Mouse (Mus musculus) embryonic facial prominence, embryonic 14.5 days (tissue): ENCODE data around the gene Dmd. TPM values are rescaled to one million over a fixed set of nuclear protein-coding genes. Genes with fewer than 3 reads are reported as not detected.

Experiments used
- ATAC-seq: fragments of 200-750 bp; cut with Nextera tagmentation; 2 replicates; pipeline ENCODE4 v1.8.0; 2017; ENCODE audit warnings: low read depth, moderate number of reproducible peaks, moderate TSS enrichment
- DNase-seq: peaks from one replicate; pipeline ENCODE4 v3.0.0-alpha.2; 2015; ENCODE audit warnings: low spot score
- H3K27ac ChIP-seq: fragments of 300-500 bp; sonication (generic); replicated peaks from 2 replicates; pipeline ENCODE4 v1.5.1; 2014; ENCODE audit warnings: low read depth, mild to moderate bottlenecking, low read length, moderate library complexity
- H3K27me3 ChIP-seq: fragments of 300-500 bp; sonication (generic); replicated peaks from 2 replicates; pipeline ENCODE4 v1.6.1; 2014; ENCODE audit warnings: low read length; ENCODE audit not compliant: control insufficient read depth, insufficient read depth
- H3K36me3 ChIP-seq: fragments of 300-500 bp; sonication (generic); 2 replicates; pipeline ENCODE4 v1.6.1; 2014; ENCODE audit warnings: low read length, mixed read lengths; ENCODE audit not compliant: control insufficient read depth, insufficient read depth
- H3K4me1 ChIP-seq: fragments of 300-500 bp; sonication (generic); 2 replicates; pipeline ENCODE4 v1.6.1; 2014; ENCODE audit warnings: antibody characterized with exemption, low read length; ENCODE audit not compliant: control insufficient read depth, insufficient read depth
- H3K4me2 ChIP-seq: fragments of 300-500 bp; sonication (generic); 2 replicates; pipeline ENCODE4 v1.6.1; 2014; ENCODE audit warnings: low read depth, mild to moderate bottlenecking, low read length, moderate library complexity, mixed read lengths
- H3K4me3 ChIP-seq: fragments of 300-500 bp; sonication (generic); 2 replicates; pipeline ENCODE4 v1.5.1; 2014; ENCODE audit warnings: low read depth, mild to moderate bottlenecking, low read length
- H3K9ac ChIP-seq: fragments of 300-500 bp; sonication (generic); 2 replicates; pipeline ENCODE4 v1.6.1; 2014; ENCODE audit warnings: low read depth, mild to moderate bottlenecking, low read length, moderate library complexity, mixed read lengths
- H3K9me3 ChIP-seq: fragments of 300-500 bp; sonication (generic); 2 replicates; pipeline ENCODE4 v1.6.1; 2016; ENCODE audit warnings: low read length; ENCODE audit not compliant: control insufficient read depth
- WGBS: fragments of 180-500 bp; shearing (Covaris S2); extraction: QIAGEN DNeasy Blood & Tissue Kit; methylation state at CpG from one replicate; pipeline ENCODE4 v1.1.7; 2014; 5-methylcytosine and 5-hydroxymethylcytosine counted together
- polyA plus RNA-seq: library from polyadenylated mRNA; unstranded; fragments of >200 nt; fragmentation: Nextera tagmentation; extraction: Ambion mirVana; gene quantifications from 2 replicates; pipeline ENCODE4 v1.2.1, GENCODE M21; 2014

The Dmd gene
- polyA plus RNA-seq, 1 experiment from 2014 or later, result 27.5 TPM

DNA sequence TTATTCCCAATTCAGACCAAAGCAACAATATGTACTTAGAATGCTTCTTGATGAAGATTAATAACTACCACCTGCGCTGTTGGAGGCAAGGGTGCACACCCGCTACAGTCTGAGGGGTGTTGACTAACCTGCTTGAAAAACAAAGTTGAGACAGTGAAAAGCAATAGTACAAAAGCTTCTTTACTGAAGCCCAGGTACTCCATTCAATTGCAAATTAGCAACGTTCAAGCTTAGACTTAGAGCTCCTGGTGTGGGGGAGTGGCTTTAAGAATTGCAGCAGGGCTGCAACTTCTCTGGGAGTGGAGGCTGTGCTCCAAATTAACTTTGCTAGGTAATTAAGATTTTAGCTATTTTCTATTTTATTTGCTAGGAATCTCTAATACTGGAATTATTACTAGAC, 1495.3 kb downstream of the Dmd start:
- no peak overlapping the region for H3K27ac ChIP-seq
- no peak for DNase-seq
- H3K36me3 ChIP-seq, result no peaks in the 10 kb centered on the region
- H3K9ac ChIP-seq, result no peak overlapping the region
- WGBS, result 49% methylated on average over 3 of the region's 3 CpGs
- no peak overlapping the region for H3K4me3 ChIP-seq
- no peak for ATAC-seq
- no peak overlapping the region for H3K4me2 ChIP-seq
- H3K27me3 ChIP-seq, result no peaks in the 10 kb centered on the region
- no peaks in the 10 kb centered on the region for H3K4me1 ChIP-seq
- no peaks in the 10 kb centered on the region for H3K9me3 ChIP-seq

DNA sequence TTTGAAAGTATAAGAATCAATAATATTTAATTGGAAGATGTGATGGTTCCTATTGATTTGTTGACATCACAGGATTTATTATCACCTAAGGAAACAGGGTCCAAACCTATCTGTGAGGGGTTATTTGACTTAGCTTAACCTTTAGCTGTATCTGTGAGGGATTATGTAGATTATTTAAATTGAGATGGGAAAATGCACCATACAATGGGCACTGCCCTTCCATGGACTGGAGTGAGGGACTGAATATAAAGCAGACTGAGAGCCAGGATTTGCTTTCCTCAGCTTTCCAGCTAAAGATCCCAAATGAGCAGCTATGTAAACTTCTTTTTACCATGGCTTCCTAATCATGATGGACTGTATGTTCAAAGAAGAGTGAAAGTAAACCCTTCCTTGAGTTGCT, 1496.0 kb downstream of the Dmd start:
- Histone ChIP-seq H3K4me2 (no peak overlapping the region), H3K9me3 (no peaks in the 10 kb centered on the region), H3K4me3 (no peak overlapping the region), H3K4me1 (no peaks in the 10 kb centered on the region), H3K27ac (no peak overlapping the region), H3K9ac (no peak overlapping the region), H3K27me3 (no peaks in the 10 kb centered on the region), H3K36me3 (no peaks in the 10 kb centered on the region)
- ATAC-seq (no peak), DNase-seq (no peak)

DNA sequence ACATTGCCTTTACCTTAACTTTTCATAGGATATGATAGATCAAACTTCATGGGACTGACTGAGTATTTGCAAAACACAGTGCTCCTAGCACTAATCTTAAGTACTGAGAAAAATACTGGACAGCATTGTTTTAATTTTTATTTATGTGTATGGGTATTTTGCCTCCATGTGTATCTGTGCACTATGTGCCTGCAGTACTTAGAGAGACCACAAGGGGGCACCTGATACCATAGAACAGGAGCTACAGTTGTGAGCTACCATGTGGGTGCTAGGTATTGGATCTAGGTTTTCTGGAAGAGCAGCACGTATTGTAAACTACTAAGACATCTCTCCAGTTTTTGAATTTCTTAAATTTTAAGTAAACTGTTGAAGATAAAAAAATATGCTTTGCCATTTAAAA, 1505.8 kb downstream of the Dmd start:
- Histone ChIP-seq H3K27ac (no peak overlapping the region), H3K27me3 (no peaks in the 10 kb centered on the region), H3K9ac (no peak overlapping the region), H3K4me1 (no peaks in the 10 kb centered on the region), H3K4me2 (no peak overlapping the region), H3K9me3 (no peaks in the 10 kb centered on the region), H3K4me3 (no peak overlapping the region), H3K36me3 (no peaks in the 10 kb centered on the region)
- WGBS, result 78% methylated on average over 1 of the region's 1 CpGs
- ATAC-seq, result no peak
- DNase-seq, result no peak

DNA sequence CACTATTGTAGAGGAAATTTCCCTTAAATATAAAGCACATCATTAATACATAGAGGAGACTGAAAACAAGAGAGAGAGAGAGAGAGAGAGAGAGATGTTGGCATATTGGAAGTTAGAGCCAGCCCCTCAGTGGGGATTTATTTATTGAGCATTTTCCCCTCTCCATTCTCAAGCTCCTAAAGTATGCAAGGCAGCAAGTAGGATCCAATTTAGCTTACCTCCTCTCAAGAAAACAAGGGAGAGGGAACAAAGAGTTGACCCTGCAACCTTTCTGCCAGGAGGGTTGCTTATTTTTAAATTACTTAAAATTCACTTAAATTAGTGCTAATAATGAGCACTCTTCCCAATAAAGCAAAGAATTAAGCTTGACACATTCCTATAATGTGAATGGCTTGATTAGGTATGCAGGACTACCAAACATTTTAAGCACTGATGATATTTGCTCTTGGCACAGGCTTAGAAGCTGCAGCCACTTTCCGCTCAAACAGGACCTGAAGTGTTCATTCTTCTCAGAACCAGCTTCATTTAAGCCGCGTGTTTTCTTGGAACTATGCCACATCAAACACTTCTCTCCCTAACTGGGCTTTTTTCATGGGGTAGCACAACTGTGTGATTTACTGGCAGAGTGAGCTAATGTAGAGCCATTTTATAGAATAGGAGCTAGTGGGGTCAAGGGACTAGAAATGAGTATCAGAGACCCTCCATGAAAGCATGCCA, 1566.1 kb downstream of the Dmd start:
- Histone ChIP-seq H3K4me3 (no peak overlapping the region), H3K9ac (no peak overlapping the region), H3K4me1 (no peaks in the 10 kb centered on the region), H3K36me3 (no peaks in the 10 kb centered on the region), H3K9me3 (no peaks in the 10 kb centered on the region), H3K27me3 (no peaks in the 10 kb centered on the region), H3K4me2 (no peak overlapping the region), H3K27ac (no peak overlapping the region)
- 60% methylated on average over 3 of the region's 3 CpGs for WGBS
- no peak for ATAC-seq
- DNase-seq, result peak; percentile 35

DNA sequence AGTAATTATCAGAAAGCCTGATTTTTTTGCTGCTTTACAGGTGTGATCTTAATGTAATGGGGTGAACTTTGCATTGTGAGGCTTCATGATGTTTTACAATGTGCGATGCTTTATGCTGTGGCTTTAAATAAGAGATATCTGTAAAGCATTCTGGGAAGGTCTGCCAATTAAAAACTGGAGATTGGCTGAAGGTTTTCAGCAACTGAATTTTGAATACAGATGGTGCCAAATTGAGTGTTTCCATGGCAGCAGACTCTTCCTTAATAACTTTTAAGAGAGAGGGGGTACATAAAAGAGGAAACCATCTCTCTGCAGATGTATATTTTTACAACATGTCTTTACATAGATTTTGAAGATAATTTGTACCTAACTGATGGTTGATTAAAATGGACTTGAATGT, 1603.3 kb downstream of the Dmd start:
- no peaks in the 10 kb centered on the region for H3K27me3 ChIP-seq
- no peaks in the 10 kb centered on the region for H3K9me3 ChIP-seq
- H3K9ac ChIP-seq, result no peak overlapping the region
- no peak overlapping the region for H3K4me2 ChIP-seq
- DNase-seq, result no peak
- no peaks in the 10 kb centered on the region for H3K4me1 ChIP-seq
- H3K4me3 ChIP-seq, result no peak overlapping the region
- no peak overlapping the region for H3K27ac ChIP-seq
- no peaks in the 10 kb centered on the region for H3K36me3 ChIP-seq
- 88% methylated on average over 1 of the region's 1 CpGs for WGBS
- ATAC-seq, result no peak

DNA sequence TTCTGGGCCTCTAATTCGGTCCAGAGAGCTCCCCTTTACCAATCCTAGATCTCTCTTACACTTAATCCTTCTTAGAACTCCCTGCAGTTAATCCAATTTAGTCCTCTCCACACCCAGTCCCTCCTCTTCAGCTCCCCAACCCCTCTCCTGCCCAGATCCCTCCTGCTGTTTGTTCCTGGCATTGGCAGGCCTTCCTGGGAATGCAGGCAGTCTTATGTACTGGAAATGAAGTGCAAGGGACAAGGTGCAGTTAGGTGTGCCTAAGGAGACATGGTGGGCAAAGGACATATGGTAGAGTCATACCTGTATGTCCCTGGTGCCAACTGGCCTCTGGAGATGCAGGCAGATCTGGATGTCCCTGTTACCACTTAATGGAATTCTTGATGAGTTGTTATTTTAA, 1604.8 kb downstream of the Dmd start:
- 12% methylated on average over 1 of the region's 1 CpGs for WGBS
- no peak for ATAC-seq
- Histone ChIP-seq H3K9ac (no peak overlapping the region), H3K27me3 (no peaks in the 10 kb centered on the region), H3K4me3 (no peak overlapping the region), H3K9me3 (no peaks in the 10 kb centered on the region), H3K4me1 (no peaks in the 10 kb centered on the region), H3K4me2 (no peak overlapping the region), H3K27ac (no peak overlapping the region), H3K36me3 (no peaks in the 10 kb centered on the region)
- DNase-seq, result no peak

DNA sequence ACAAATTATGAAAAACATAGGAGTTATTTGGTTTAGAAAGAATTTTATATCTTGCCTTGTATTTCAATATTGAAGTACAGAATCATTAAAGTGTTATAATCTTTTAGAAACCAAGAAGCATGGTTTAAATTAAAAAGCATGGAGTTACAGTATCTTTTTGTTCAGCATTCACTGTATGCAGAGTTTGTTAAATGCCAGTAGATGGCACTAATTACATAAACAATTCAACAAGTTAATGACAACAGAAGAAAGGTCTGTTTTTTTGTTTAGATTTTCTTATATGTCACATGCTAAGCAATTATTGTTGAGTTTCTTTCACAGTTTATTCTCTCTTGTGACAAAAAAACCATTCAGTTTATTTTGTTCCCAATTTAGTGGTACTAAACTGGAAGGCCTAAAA, 1649.8 kb downstream of the Dmd start:
- no peaks in the 10 kb centered on the region for H3K9me3 ChIP-seq
- H3K36me3 ChIP-seq, result no peaks in the 10 kb centered on the region
- no peak for ATAC-seq
- H3K27ac ChIP-seq, result no peak overlapping the region
- no peak overlapping the region for H3K4me2 ChIP-seq
- no peaks in the 10 kb centered on the region for H3K4me1 ChIP-seq
- no peak for DNase-seq
- H3K27me3 ChIP-seq, result no peaks in the 10 kb centered on the region
- no peak overlapping the region for H3K9ac ChIP-seq
- no peak overlapping the region for H3K4me3 ChIP-seq

DNA sequence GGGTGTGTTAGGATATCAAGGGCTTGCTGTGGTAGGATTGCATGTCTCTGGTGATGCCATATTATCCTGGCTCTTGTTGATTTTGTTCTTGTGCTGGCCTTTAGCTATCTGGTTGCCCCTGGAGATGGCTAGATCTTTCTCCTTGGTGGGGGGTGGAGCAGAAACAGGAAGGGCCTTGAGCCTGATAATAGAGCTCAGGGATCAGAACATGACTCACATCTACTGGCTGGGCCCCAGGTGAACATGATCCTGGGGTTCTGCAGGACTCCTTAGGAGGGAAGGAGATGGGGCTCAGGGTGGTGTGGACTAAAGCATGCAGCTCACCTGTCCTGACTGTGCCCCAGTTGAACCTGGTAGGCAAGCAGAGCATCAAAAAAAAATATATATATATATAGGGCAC, 1691.8 kb downstream of the Dmd start:
- Histone ChIP-seq H3K27me3 (no peaks in the 10 kb centered on the region; the same call in none of the 2 replicates), H3K4me2 (no peak overlapping the region), H3K4me1 (no peaks in the 10 kb centered on the region), H3K27ac (no peak overlapping the region), H3K36me3 (no peaks in the 10 kb centered on the region), H3K4me3 (no peak overlapping the region), H3K9me3 (no peaks in the 10 kb centered on the region), H3K9ac (no peak overlapping the region)
- no peak for DNase-seq
- ATAC-seq, result no peak

DNA sequence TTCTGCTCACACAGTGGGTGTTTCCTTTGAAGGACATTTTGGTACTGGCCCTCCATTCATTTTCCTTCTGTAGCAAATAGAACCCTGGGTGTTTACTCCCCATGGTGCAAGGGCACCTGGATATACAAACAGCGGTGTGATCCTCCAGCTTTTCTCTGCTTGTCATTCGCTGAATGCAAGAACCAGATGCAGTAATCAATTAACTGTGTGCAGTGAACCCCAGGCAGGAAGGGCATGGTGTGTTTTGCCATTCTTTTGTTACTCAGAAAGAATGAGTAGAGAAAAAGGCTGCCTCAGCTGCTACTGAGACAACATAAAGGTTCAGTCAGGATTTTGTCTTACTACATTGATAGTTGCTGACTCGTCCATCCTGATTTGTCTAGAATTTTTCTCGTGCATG, 1799.0 kb downstream of the Dmd start:
- Histone ChIP-seq H3K27me3 (no peaks in the 10 kb centered on the region), H3K4me1 (no peaks in the 10 kb centered on the region), H3K4me3 (no peak overlapping the region), H3K9me3 (no peaks in the 10 kb centered on the region), H3K4me2 (no peak overlapping the region), H3K27ac (no peak overlapping the region), H3K36me3 (no peaks in the 10 kb centered on the region), H3K9ac (no peak overlapping the region)
- DNase-seq, result no peak
- 35% methylated on average over 4 of the region's 4 CpGs for WGBS
- no peak for ATAC-seq
